Mouse (Mus musculus): ENCODE results near the gene Fgfr2. TPM values are rescaled to one million over a fixed set of nuclear protein-coding genes. Genes with fewer than 3 reads are reported as not detected.
"Not testable (repeated sequence)": the region's sequence is repeated elsewhere in the genome, so short reads cannot be mapped to it uniquely, and the experiment has no call there.

Gene Fgfr2
- polyA plus RNA-seq, 1 experiment from 2014 or later, result 92.0 TPM

DNA sequence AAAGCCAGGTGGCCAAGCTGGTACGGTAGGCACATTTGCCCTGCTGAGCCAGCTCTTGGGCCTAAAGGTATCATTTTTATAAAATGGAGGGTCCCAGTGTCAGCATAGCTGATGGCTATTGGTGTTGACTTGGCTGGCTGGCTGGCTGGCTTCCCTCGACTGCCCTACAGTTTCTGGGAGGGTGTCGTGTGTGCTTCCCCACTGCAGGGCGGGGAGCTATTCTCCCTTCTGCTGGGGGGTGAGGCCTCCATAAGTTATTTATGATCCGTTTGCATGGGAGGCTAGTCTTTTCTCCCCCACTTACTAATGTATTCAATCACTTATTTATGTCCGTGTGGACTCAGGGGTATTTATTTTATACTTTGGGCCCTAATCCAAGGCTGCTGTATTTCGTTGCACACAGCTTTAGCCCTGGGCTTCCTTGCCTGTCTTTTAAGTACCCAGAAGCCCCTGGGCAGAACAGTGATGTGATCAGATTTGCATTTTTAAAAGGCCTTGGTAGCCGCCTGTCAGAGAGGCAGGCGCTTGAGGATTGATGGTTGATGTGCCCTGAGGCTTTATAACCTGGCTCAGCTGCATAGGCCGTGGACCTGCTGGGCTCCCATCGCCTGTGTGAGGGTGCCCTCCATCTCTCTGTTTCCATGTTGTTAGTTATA lies 2446.1 kb downstream of the Fgfr2 start:
- H3K9me3 ChIP-seq (ENCODE audit: control insufficient read depth, low read length), result no peaks in the 10 kb centered on the region
- H3K4me2 ChIP-seq, result no peak overlapping the region
- 0 out of 2 replicates have a peak, but pooled peaks cover 3% of the 10 kb centered on the region for H3K4me1 ChIP-seq (ENCODE audit: control insufficient read depth, insufficient read depth, low read length)
- 77% methylated on average over 11 of the region's 11 CpGs for WGBS
- ATAC-seq (ENCODE audit: low FRiP score) (0 out of 2 replicates have a peak, but pooled peaks have one; percentile 27), DNase-seq (ENCODE audit: low spot score, missing footprints) (no peak)
- H3K9ac ChIP-seq (ENCODE audit: low read length), result no peak overlapping the region
- H3K36me3 ChIP-seq (ENCODE audit: control insufficient read depth, insufficient read depth, low read length), result no peaks in the 10 kb centered on the region
- H3K4me3 ChIP-seq (ENCODE audit: low read depth, low read length), result no peak overlapping the region
- peak overlapping the region; percentile 42 for H3K27ac ChIP-seq (ENCODE audit: low read depth, low read length)
- H3K27me3 ChIP-seq (ENCODE audit: control insufficient read depth, insufficient read depth, low read length), result no peaks in the 10 kb centered on the region

DNA sequence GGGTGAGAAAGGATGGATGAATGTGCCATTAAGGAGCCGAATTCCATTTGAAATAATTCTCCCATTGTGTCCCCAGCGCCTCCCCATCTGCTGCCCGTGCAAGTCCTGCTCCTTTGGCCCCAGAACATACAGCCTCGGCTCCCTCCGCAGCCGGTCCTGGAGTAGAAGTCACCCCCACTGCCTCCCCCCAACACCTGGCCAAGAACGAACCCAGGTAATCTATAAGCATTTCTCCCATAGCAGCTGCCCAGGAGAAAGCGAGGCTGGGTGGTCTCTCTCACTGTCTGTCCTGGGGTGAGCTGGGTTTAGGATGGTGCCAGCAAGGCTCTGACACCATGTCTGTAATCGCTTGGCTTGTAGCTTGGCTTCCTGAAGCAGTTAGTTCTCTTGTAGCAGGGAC lies 2448.6 kb downstream of the Fgfr2 start:
- Histone ChIP-seq H3K4me1 (ENCODE audit: control insufficient read depth, insufficient read depth, low read length) (peaks cover 5% of the 10 kb centered on the region; the same call in 1 of the 2 replicates), H3K9me3 (ENCODE audit: control insufficient read depth, low read length) (no peaks in the 10 kb centered on the region), H3K27me3 (ENCODE audit: control insufficient read depth, insufficient read depth, low read length) (no peaks in the 10 kb centered on the region), H3K4me2 (no peak overlapping the region), H3K4me3 (ENCODE audit: low read depth, low read length) (no peak overlapping the region), H3K9ac (ENCODE audit: low read length) (no peak overlapping the region), H3K36me3 (ENCODE audit: control insufficient read depth, insufficient read depth, low read length) (no peaks in the 10 kb centered on the region), H3K27ac (ENCODE audit: low read depth, low read length) (no peak overlapping the region)
- ATAC-seq (ENCODE audit: low FRiP score) (no peak), DNase-seq (ENCODE audit: low spot score, missing footprints) (no peak)
- 78% methylated on average over 9 of the region's 9 CpGs for WGBS

DNA sequence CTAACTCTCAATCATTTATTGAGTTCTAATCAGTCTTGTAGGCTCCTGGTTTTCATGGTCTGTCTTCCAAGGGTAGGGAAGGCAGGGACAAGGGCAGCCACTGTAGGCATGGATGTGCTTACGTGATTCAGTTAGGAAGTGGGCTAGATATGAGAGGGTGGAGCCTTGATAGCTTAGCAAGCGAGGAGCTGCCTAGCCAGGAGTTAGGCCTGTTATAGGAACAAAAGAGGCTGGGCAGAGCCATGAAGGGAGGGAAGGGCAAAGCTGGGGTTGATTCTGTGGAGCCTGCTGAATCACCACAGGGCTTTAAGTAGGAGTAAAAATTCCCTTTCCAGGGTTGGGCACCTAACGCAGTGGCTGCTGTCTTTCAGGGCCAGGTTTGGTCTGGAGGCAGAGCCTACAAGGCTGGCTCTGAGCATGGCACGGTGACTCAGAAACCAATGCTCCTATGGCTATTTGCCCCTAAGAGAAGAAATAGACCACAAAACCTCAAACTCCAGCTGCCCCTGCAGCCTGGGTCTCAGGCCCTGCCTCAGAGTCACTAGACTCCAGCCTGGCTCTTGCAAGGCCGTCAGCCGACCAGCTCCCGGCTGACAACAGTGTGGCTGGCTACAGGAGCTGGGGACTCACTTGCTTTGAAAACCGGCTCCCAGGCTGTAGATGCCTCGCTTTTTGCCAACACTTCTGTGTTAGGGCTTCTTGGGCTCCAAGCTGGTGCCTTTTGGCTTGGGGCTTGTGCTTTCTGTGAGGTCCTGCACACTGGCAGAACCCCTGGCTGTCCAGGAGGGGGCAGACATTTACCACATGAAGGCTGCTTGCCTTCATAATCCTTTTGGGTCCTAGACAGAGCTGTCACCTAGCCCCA lies 2449.7 kb downstream of the Fgfr2 start:
- H3K9me3 ChIP-seq (ENCODE audit: control insufficient read depth, low read length), result no peaks in the 10 kb centered on the region
- no peaks in the 10 kb centered on the region for H3K27me3 ChIP-seq (ENCODE audit: control insufficient read depth, insufficient read depth, low read length)
- 60% methylated on average over 9 of the region's 9 CpGs for WGBS
- no peaks in the 10 kb centered on the region for H3K36me3 ChIP-seq (ENCODE audit: control insufficient read depth, insufficient read depth, low read length)
- 0 out of 2 replicates have a peak, but pooled peaks have one; percentile 52 for ATAC-seq (ENCODE audit: low FRiP score)
- no peak overlapping the region for H3K4me3 ChIP-seq (ENCODE audit: low read depth, low read length)
- H3K4me1 ChIP-seq (ENCODE audit: control insufficient read depth, insufficient read depth, low read length), result peaks cover 6% of the 10 kb centered on the region
- no peak for DNase-seq (ENCODE audit: low spot score, missing footprints)
- H3K4me2 ChIP-seq, result no peak overlapping the region
- H3K27ac ChIP-seq (ENCODE audit: low read depth, low read length), result no peak overlapping the region; the same call in 1 of the 2 replicates
- H3K9ac ChIP-seq (ENCODE audit: low read length), result no peak overlapping the region

DNA sequence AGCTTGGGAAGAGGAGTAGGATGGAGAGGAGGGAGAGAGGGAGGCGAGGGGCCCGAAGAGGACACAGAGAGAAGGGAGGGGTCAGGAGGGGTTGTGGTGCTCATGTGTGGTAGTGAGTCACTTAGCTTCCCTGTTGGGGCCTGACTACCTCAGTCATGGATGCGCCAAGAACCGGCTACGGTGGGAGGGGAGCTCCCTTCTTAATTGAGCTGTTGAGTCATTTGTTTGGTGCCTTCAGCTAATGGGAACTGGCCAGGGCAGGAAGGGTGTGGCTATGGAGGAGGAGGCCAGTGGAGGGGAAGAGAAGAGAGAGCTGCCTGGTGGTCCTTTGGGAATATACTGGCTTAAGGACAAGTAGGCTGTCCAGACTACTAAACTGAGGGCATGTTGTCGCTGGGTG lies 2451.8 kb downstream of the Fgfr2 start:
- no peak for DNase-seq (ENCODE audit: low spot score, missing footprints)
- WGBS, result 73% methylated on average over 6 of the region's 6 CpGs
- Histone ChIP-seq H3K36me3 (ENCODE audit: control insufficient read depth, insufficient read depth, low read length) (no peaks in the 10 kb centered on the region), H3K27me3 (ENCODE audit: control insufficient read depth, insufficient read depth, low read length) (no peaks in the 10 kb centered on the region), H3K4me3 (ENCODE audit: low read depth, low read length) (no peak overlapping the region), H3K4me2 (no peak overlapping the region), H3K4me1 (ENCODE audit: control insufficient read depth, insufficient read depth, low read length) (peaks cover 3% of the 10 kb centered on the region), H3K9ac (ENCODE audit: low read length) (no peak overlapping the region), H3K9me3 (ENCODE audit: control insufficient read depth, low read length) (no peaks in the 10 kb centered on the region), H3K27ac (ENCODE audit: low read depth, low read length) (no peak overlapping the region)
- no peak for ATAC-seq (ENCODE audit: low FRiP score)

DNA sequence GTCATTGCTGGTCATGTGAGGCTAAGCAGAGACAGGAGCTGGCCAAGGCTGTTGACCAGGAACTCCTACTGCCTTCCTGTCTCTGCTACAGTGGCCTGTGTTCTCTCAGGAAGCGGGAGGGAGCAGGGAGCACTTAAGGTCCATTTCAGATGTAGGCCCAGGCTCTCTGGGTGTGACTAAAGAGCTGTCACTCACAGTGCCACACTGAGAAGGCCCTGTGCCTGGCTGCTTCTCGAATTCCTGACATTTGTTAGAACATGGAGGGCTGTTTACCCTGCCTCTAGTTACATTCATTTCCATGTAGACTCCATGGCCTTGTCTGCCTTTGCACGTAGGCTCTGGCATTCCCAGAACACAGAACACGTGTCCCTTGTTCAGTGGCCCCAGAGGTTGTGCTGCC lies 2452.8 kb downstream of the Fgfr2 start:
- 78% methylated on average over 4 of the region's 4 CpGs for WGBS
- H3K36me3 ChIP-seq (ENCODE audit: control insufficient read depth, insufficient read depth, low read length), result no peaks in the 10 kb centered on the region

DNA sequence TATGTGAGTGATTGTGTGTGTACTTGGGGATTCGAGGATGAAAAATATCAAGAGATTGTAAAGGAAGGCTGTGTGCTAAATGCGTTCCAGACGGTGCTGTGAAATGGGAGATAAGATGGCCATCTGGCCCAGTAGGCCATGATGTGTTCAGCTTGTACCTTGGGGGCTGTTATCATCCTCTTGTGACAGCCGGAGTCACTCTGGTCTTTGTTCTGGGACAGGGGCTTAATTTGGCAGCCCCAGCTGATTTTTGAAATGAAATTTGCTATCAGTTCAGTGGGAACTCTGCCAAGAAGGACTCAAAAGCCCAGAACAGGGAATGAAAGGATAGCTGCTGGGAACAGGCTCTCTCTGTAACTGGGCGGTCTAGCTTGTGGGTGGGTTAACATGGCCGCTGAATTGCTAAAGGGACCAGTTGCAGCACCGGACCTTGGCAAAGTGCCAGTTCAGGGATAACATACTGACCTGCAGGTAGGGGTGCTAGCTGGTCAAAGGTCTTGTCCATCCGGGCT lies 2453.7 kb downstream of the Fgfr2 start:
- H3K4me3 ChIP-seq (ENCODE audit: low read depth, low read length), result no peak overlapping the region
- no peak for DNase-seq (ENCODE audit: low spot score, missing footprints)

More for the DNA sequence above, 2452.8 kb downstream of the Fgfr2 start:
- DNase-seq (ENCODE audit: low spot score, missing footprints) (no peak), ATAC-seq (ENCODE audit: low FRiP score) (no peak)
- Histone ChIP-seq H3K27ac (ENCODE audit: low read depth, low read length) (no peak overlapping the region), H3K9me3 (ENCODE audit: control insufficient read depth, low read length) (no peaks in the 10 kb centered on the region), H3K4me1 (ENCODE audit: control insufficient read depth, insufficient read depth, low read length) (peaks cover 3% of the 10 kb centered on the region), H3K4me2 (no peak overlapping the region), H3K27me3 (ENCODE audit: control insufficient read depth, insufficient read depth, low read length) (no peaks in the 10 kb centered on the region), H3K4me3 (ENCODE audit: low read depth, low read length) (no peak overlapping the region), H3K9ac (ENCODE audit: low read length) (no peak overlapping the region)

DNA sequence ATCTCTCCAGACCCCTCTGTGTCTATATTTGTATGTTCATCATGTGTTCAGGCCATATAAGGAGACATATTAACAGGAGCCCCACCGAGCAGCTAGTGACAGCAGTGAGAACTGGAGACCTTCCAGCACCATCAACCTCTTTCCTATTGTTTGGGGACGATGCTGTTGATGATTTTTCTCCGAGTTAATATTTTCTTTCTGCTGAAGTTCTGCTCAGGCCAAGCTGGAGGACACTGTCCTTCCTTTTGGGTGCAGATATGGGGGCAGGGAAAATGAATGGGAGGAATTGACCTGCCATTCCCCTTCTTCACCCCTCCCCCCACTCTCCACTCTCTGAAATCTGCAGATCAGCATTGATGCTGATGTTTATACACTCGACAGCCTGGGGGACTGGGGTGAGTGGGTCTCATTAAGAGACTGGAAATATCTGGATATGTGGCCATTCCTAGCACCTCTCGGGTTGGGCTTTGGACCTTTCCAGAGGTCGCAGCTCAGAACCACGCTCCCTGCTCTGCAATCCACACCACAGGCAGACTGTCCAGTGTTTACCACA lies 2454.3 kb downstream of the Fgfr2 start:
- Histone ChIP-seq H3K4me3 (ENCODE audit: low read depth, low read length) (no peak overlapping the region), H3K27me3 (ENCODE audit: control insufficient read depth, insufficient read depth, low read length) (no peaks in the 10 kb centered on the region), H3K4me2 (no peak overlapping the region), H3K4me1 (ENCODE audit: control insufficient read depth, insufficient read depth, low read length) (peaks cover 3% of the 10 kb centered on the region), H3K9me3 (ENCODE audit: control insufficient read depth, low read length) (no peaks in the 10 kb centered on the region), H3K36me3 (ENCODE audit: control insufficient read depth, insufficient read depth, low read length) (no peaks in the 10 kb centered on the region), H3K9ac (ENCODE audit: low read length) (no peak overlapping the region), H3K27ac (ENCODE audit: low read depth, low read length) (peak overlapping the region; percentile 77)
- DNase-seq (ENCODE audit: low spot score, missing footprints), result peak; percentile 87
- WGBS, result 71% methylated on average over 7 of the region's 7 CpGs
- ATAC-seq (ENCODE audit: low FRiP score), result no peak

More for the DNA sequence above, 2453.7 kb downstream of the Fgfr2 start:
- Histone ChIP-seq H3K9me3 (ENCODE audit: control insufficient read depth, low read length) (no peaks in the 10 kb centered on the region), H3K27ac (ENCODE audit: low read depth, low read length) (peak overlapping the region; percentile 77), H3K4me1 (ENCODE audit: control insufficient read depth, insufficient read depth, low read length) (peaks cover 3% of the 10 kb centered on the region), H3K36me3 (ENCODE audit: control insufficient read depth, insufficient read depth, low read length) (no peaks in the 10 kb centered on the region), H3K27me3 (ENCODE audit: control insufficient read depth, insufficient read depth, low read length) (no peaks in the 10 kb centered on the region), H3K4me2 (no peak overlapping the region), H3K9ac (ENCODE audit: low read length) (no peak overlapping the region)
- WGBS, result 77% methylated on average over 8 of the region's 8 CpGs
- no peak for ATAC-seq (ENCODE audit: low FRiP score)

DNA sequence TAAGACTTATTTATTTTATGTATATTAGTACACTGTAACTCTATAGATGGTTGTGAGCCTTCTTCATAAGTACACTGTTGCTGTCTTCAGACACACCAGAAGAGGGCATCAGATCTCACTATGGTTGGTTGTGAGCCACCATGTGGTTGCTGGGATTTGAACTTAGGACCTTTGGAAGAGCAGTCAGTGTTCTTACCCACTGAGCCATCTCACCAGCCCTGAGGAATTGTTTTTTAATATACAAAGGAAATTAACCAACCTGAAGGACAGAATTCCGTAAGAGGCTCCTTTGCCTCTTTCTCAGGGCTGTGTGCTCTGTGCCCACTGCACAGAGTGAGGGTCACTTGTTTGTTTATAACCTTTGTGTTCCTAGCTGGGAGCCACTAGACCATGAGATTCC lies 2455.1 kb downstream of the Fgfr2 start:
- H3K36me3 ChIP-seq (ENCODE audit: control insufficient read depth, insufficient read depth, low read length); ATAC-seq (ENCODE audit: low FRiP score); DNase-seq (ENCODE audit: low spot score, missing footprints); H3K27me3 ChIP-seq (ENCODE audit: control insufficient read depth, insufficient read depth, low read length); H3K4me1 ChIP-seq (ENCODE audit: control insufficient read depth, insufficient read depth, low read length); H3K9ac ChIP-seq (ENCODE audit: low read length); H3K4me2 ChIP-seq; H3K9me3 ChIP-seq (ENCODE audit: control insufficient read depth, low read length); H3K27ac ChIP-seq (ENCODE audit: low read depth, low read length); H3K4me3 ChIP-seq (ENCODE audit: low read depth, low read length): not testable (repeated sequence)
- WGBS, result 80% methylated on average over 1 of the region's 1 CpGs

DNA sequence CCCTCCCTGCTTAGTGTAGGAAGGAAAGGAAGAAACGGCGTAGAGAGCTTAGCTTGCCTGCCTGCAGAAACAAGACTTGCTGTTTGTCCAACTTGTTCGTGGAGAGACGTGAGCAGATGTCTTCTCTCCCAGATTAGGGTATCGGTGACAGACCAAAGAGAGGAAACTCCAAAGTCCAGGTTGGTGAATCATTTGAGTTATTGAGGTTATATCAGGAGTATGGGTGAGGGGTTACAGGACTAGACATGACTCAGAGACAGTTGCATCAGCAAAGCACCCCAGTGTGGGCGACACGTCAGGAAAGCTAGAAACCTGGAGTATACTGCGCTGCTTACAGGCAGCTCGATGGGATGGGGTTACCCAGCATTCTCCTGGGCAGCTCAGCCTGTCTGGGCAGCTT lies 2457.8 kb downstream of the Fgfr2 start:
- Histone ChIP-seq H3K9ac (ENCODE audit: low read length) (no peak overlapping the region), H3K4me3 (ENCODE audit: low read depth, low read length) (no peak overlapping the region), H3K4me1 (ENCODE audit: control insufficient read depth, insufficient read depth, low read length) (peaks cover 5% of the 10 kb centered on the region), H3K27me3 (ENCODE audit: control insufficient read depth, insufficient read depth, low read length) (no peaks in the 10 kb centered on the region), H3K36me3 (ENCODE audit: control insufficient read depth, insufficient read depth, low read length) (no peaks in the 10 kb centered on the region; the same call in 1 of the 2 replicates), H3K27ac (ENCODE audit: low read depth, low read length) (no peak overlapping the region), H3K9me3 (ENCODE audit: control insufficient read depth, low read length) (no peaks in the 10 kb centered on the region), H3K4me2 (no peak overlapping the region)
- no peak for ATAC-seq (ENCODE audit: low FRiP score)
- WGBS, result 97% methylated on average over 9 of the region's 9 CpGs
- no peak for DNase-seq (ENCODE audit: low spot score, missing footprints)
